Mouse (Mus musculus): ENCODE results near the gene St6gal1. TPM values are rescaled to one million over a fixed set of nuclear protein-coding genes. Genes with fewer than 3 reads are reported as not detected.

St6gal1 gene
- polyA plus RNA-seq, 1 experiment from 2014 or later: 53.8 TPM

DNA sequence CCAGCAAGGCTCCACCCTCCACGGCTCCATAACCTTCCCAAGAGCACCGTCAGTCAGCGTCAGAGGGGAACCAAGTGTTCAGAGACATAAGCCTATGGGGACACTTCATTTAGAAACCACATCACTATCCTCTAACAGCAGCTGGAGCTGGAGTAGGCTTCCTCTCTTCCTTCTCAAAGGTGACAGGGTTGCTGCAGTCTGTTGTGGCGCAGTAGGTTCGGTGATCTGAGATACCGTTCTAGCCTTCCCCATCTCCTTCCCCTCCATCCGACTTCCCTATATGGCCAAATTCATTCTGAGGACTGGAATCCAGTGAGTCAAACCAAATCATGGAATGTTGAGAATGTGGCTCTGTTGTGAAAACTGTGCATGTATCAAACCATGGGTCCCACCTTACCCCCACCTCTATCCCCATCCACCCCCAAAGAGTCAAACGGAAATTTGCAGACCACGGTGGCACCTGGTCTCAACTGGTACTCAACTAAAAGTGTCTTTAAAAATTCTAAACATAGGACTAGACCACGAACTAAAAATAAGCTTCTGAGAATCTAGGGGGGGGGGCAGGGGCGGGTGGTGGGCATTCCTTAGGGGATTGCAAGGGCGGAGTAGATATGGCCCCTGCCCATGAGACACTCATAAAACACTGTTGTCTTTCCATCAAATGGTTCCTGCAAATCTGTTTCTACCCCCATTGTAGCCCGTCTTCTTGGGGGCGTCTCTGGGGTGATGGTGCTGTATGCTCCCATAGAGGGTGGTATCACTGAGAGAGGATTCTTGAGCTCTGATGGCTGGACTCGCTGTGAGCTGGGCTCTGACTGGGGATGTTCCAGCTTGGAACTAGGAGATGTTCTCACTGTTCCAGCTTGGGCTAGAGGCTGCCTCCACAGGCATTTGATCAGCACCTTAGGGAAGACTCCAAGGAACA lies 60.2 kb downstream of the St6gal1 start:
- Histone ChIP-seq H3K36me3 (no peaks in the 10 kb centered on the region), H3K4me3 (no peak overlapping the region), H3K9ac (replicated peaks) (no peak overlapping the region), H3K4me2 (replicated peaks) (no peak overlapping the region), H3K4me1 (0 out of 2 replicates have a peak, but pooled peaks cover 8% of the 10 kb centered on the region), H3K9me3 (no peaks in the 10 kb centered on the region), H3K27ac (replicated peaks) (no peak overlapping the region), H3K27me3 (no peaks in the 10 kb centered on the region)
- WGBS: 96% methylated on average over 15 of the region's 15 CpGs
- ATAC-seq (replicated peaks): no peak

- no peaks in the 10 kb centered on the region for H3K9me3 ChIP-seq
- whole genome bisulfite sequencing: 86% methylated on average over 11 of the region's 11 CpGs
- no peak overlapping the region for H3K4me2 ChIP-seq (replicated peaks)
- no peak overlapping the region for H3K27ac ChIP-seq (replicated peaks)
- no peak for ATAC-seq (replicated peaks)
- no peak overlapping the region for H3K4me3 ChIP-seq
- H3K9ac ChIP-seq (replicated peaks): no peak overlapping the region
- H3K36me3 ChIP-seq: no peaks in the 10 kb centered on the region
- no peaks in the 10 kb centered on the region for H3K4me1 ChIP-seq
- no peaks in the 10 kb centered on the region for H3K27me3 ChIP-seq
Measured at GRCm38 (mm10) chr16:23286380-23287097, 62.0 kb downstream of the St6gal1 start.

DNA sequence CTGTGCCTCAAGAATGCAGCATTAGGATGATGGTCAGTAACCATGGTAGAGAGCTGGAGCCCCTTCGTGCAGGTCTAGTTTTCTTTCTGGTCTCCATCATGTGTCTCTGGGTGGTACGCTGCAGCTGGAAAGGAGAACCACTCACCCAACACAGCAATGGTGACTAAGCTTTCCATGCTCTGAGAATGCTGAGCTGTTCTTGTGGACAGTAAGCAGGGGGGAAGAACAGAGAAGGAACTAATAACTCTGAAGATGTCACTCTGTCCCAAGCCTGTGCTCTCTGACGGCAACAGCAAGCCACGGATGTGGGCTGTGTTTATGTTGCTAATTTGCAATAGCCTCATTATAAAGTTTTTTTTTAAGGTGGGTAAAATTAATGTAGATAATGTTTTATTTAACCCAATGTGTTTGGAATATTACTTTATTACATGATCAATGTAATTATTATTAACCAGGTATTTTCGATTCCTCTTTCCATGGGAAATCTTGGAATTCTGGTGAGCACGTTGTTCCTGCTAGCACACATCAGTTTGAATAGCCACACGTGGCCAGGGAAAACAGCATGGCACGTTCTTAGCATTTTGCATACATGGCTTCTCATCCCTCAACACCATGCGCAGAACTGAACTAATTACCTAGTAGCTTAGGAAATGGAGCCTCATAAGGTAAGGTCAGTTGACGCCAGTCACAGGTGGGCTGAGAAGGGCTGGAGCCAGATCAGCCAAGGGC lies 62.9 kb downstream of the St6gal1 start:
- Histone ChIP-seq H3K4me2 (replicated peaks) (no peak overlapping the region), H3K27ac (replicated peaks) (no peak overlapping the region), H3K36me3 (no peaks in the 10 kb centered on the region), H3K9me3 (no peaks in the 10 kb centered on the region), H3K27me3 (no peaks in the 10 kb centered on the region), H3K4me3 (no peak overlapping the region), H3K4me1 (no peaks in the 10 kb centered on the region), H3K9ac (replicated peaks) (no peak overlapping the region)
- no peak for ATAC-seq (replicated peaks)
- WGBS: 94% methylated on average over 10 of the region's 10 CpGs

- Histone ChIP-seq H3K27ac (replicated peaks) (no peak overlapping the region), H3K4me2 (replicated peaks) (no peak overlapping the region), H3K9me3 (no peaks in the 10 kb centered on the region), H3K36me3 (no peaks in the 10 kb centered on the region), H3K4me3 (no peak overlapping the region), H3K9ac (replicated peaks) (no peak overlapping the region), H3K4me1 (no peaks in the 10 kb centered on the region), H3K27me3 (no peaks in the 10 kb centered on the region)
- no peak for ATAC-seq (replicated peaks)
- 91% methylated on average over 9 of the region's 9 CpGs for WGBS
Measured at GRCm38 (mm10) chr16:23288103-23288502, 63.6 kb downstream of the St6gal1 start.

DNA sequence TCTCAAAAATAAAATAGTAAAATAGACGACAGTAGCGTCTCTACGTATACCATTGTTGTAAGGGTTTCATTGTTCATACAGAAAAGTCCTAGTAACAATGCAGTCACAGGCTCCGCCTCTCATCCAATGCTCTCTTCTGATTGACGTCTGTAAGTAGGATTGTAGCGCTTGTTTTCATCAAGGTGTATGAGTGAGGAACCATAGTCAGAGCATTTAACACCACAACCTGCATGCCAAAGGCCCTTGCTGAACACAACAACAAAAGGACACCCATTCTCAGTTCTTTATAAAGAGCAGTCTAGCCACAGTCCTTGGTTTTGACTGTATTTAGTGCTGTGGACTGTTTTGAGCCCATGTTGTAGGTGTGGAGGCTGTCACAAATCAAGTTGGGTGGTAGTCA lies 64.9 kb downstream of the St6gal1 start:
- no peaks in the 10 kb centered on the region for H3K9me3 ChIP-seq
- H3K27me3 ChIP-seq: no peaks in the 10 kb centered on the region
- no peak overlapping the region for H3K4me3 ChIP-seq
- H3K36me3 ChIP-seq: no peaks in the 10 kb centered on the region
- no peak overlapping the region for H3K27ac ChIP-seq (replicated peaks)
- ATAC-seq (replicated peaks): no peak
- 94% methylated on average over 6 of the region's 6 CpGs for WGBS
- no peak overlapping the region for H3K9ac ChIP-seq (replicated peaks)
- no peak overlapping the region for H3K4me2 ChIP-seq (replicated peaks)
- H3K4me1 ChIP-seq: no peaks in the 10 kb centered on the region

DNA sequence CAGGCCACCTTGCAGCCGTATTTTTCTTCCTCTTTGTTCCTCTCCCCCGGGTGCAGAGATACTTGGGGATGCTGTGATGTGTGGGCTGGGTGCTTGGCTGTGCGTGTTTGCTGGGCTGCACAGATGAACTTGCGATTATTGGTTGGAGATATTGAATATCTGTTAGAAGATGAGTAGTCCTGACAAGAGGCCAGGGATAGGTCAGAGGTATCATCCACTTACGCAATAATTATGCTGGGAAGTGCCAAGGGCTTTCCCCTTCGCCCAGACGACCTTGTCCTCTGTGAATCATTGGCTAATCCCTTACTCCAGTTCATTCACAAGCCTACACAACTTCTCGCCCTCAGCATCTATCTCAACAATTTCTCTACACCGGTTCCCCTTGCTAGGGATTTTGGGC lies 65.6 kb downstream of the St6gal1 start:
- no peak overlapping the region for H3K9ac ChIP-seq (replicated peaks)
- ATAC-seq (replicated peaks): no peak

DNA sequence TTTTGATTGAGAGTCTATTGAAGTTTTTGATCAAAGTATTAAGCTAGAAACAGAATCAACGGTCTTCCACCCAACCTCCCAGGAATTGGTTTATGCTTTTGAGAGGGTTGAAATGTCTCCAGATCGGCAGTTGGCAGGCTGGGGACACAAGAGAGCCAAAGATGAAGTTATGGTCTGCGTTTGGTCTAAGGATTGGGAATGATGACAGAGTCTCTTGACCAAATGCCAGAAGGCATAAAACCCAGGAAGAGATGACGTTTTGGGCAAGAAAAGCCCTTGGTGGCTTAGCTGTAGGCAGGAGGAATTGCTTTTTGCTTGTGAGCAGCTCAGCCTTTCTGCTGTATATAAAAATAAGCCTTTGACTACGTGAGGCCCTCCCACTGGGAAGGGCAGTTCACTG lies 67.0 kb downstream of the St6gal1 start:
- no peak overlapping the region for H3K9ac ChIP-seq (replicated peaks)

More for the DNA sequence above, 65.6 kb downstream of the St6gal1 start:
- H3K4me3 ChIP-seq: no peak overlapping the region
- no peaks in the 10 kb centered on the region for H3K36me3 ChIP-seq
- H3K4me1 ChIP-seq: no peaks in the 10 kb centered on the region
- no peaks in the 10 kb centered on the region for H3K9me3 ChIP-seq
- WGBS: 90% methylated on average over 9 of the region's 9 CpGs
- no peak overlapping the region for H3K27ac ChIP-seq (replicated peaks)
- no peaks in the 10 kb centered on the region for H3K27me3 ChIP-seq
- no peak overlapping the region for H3K4me2 ChIP-seq (replicated peaks)

DNA sequence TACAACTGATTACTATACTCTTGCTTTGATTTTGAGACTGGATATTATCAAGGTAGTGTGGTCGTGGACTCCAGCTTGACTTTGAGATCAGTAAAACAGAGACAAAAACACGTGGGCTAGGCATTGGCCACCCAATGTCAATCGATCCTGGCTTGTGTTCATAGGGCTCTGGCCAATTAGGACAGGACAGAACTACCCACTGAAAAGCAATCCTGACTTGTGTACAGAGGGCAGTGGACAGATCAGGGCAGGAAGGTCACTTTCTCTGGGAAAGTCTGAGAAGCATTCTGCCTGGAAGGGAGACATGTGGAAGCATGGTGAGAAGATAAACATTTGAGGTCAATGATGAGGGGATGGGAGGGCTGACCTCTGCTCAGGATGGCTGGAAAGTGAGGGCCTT lies 69.7 kb downstream of the St6gal1 start:
- 83% methylated on average over 3 of the region's 3 CpGs for WGBS
- no peak for ATAC-seq (replicated peaks)

More for the DNA sequence above, 67.0 kb downstream of the St6gal1 start:
- H3K27me3 ChIP-seq: no peaks in the 10 kb centered on the region
- H3K4me2 ChIP-seq (replicated peaks): no peak overlapping the region
- H3K36me3 ChIP-seq: no peaks in the 10 kb centered on the region
- no peak overlapping the region for H3K4me3 ChIP-seq
- no peak overlapping the region for H3K27ac ChIP-seq (replicated peaks)
- H3K9me3 ChIP-seq: no peaks in the 10 kb centered on the region
- no peak for ATAC-seq (replicated peaks)
- 60% methylated on average over 5 of the region's 5 CpGs for WGBS
- no peaks in the 10 kb centered on the region for H3K4me1 ChIP-seq

GRCm38 (mm10) chr16:23294747-23295146 lies 70.2 kb downstream of the St6gal1 start:
- H3K27ac ChIP-seq (replicated peaks): no peak overlapping the region
- ATAC-seq (replicated peaks): no peak
- H3K9me3 ChIP-seq: no peaks in the 10 kb centered on the region
- H3K4me1 ChIP-seq: no peaks in the 10 kb centered on the region
- no peaks in the 10 kb centered on the region for H3K36me3 ChIP-seq
- no peak overlapping the region for H3K4me2 ChIP-seq (replicated peaks)
- no peak overlapping the region for H3K4me3 ChIP-seq
- H3K9ac ChIP-seq (replicated peaks): no peak overlapping the region
- 98% methylated on average over 6 of the region's 6 CpGs for WGBS
- no peaks in the 10 kb centered on the region for H3K27me3 ChIP-seq

More for the DNA sequence above, 69.7 kb downstream of the St6gal1 start:
- H3K4me3 ChIP-seq: no peak overlapping the region
- no peaks in the 10 kb centered on the region for H3K4me1 ChIP-seq
- H3K4me2 ChIP-seq (replicated peaks): no peak overlapping the region
- H3K9ac ChIP-seq (replicated peaks): no peak overlapping the region
- H3K9me3 ChIP-seq: no peaks in the 10 kb centered on the region
- no peak overlapping the region for H3K27ac ChIP-seq (replicated peaks)
- H3K36me3 ChIP-seq: no peaks in the 10 kb centered on the region
- no peaks in the 10 kb centered on the region for H3K27me3 ChIP-seq

DNA sequence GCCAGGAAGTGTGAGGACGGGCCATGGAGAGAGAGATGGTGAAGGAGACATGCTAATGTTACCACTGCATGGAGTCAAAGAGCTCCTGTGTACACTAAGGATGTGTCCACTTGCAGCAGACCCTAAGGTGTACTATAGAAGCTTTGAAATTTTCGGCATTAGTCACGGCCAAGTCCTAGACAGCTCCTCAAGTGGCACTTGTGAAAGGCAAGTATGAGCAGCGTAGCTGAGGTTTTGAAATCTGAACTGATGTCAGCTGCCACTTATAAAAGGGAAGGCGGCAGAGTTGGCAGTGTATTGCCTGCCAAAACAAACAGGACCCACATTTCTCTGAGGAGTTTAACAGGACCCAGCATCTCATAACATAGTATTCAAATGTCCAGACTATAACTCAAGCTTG lies 71.2 kb downstream of the St6gal1 start:
- no peak for ATAC-seq (replicated peaks)

GRCm38 (mm10) chr16:23296721-23297120 lies 72.2 kb downstream of the St6gal1 start:
- 92% methylated on average over 3 of the region's 3 CpGs for WGBS
- Histone ChIP-seq H3K27ac (replicated peaks) (no peak overlapping the region), H3K9me3 (no peaks in the 10 kb centered on the region), H3K4me3 (no peak overlapping the region), H3K27me3 (no peaks in the 10 kb centered on the region), H3K9ac (replicated peaks) (no peak overlapping the region), H3K4me2 (replicated peaks) (no peak overlapping the region), H3K4me1 (no peaks in the 10 kb centered on the region), H3K36me3 (no peaks in the 10 kb centered on the region)
- ATAC-seq (replicated peaks): no peak

More for the DNA sequence above, 71.2 kb downstream of the St6gal1 start:
- Histone ChIP-seq H3K4me1 (no peaks in the 10 kb centered on the region), H3K4me2 (replicated peaks) (no peak overlapping the region), H3K9ac (replicated peaks) (no peak overlapping the region), H3K4me3 (no peak overlapping the region), H3K36me3 (no peaks in the 10 kb centered on the region), H3K27ac (replicated peaks) (no peak overlapping the region), H3K9me3 (no peaks in the 10 kb centered on the region), H3K27me3 (no peaks in the 10 kb centered on the region)
- 81% methylated on average over 5 of the region's 5 CpGs for WGBS

GRCm38 (mm10) chr16:23298441-23298840 lies 73.9 kb downstream of the St6gal1 start:
- H3K9me3 ChIP-seq: no peaks in the 10 kb centered on the region
- no peak overlapping the region for H3K9ac ChIP-seq (replicated peaks)
- H3K36me3 ChIP-seq: no peaks in the 10 kb centered on the region
- H3K27me3 ChIP-seq: no peaks in the 10 kb centered on the region
- no peaks in the 10 kb centered on the region for H3K4me1 ChIP-seq
- WGBS: 90% methylated on average over 3 of the region's 3 CpGs
- H3K4me2 ChIP-seq (replicated peaks): no peak overlapping the region
- H3K27ac ChIP-seq (replicated peaks): no peak overlapping the region
- H3K4me3 ChIP-seq: no peak overlapping the region
- no peak for ATAC-seq (replicated peaks)

Data from forebrain, embryonic 15.5 days (tissue).